Mouse (Mus musculus) liver, adult 2 months (tissue): ENCODE measurements around the gene Hist1h3g. TPM values are rescaled to one million over a fixed set of nuclear protein-coding genes. Genes with fewer than 3 reads are reported as not detected.
A peak's percentile ranks its signal among the peaks of the same experiment; 100 is the strongest.

Source experiments
- DNase-seq: peaks from one replicate; pipeline ENCODE4 v3.0.0-alpha.2; 2011; ENCODE audit warnings: low read depth, low spot score; ENCODE audit errors: extremely low read depth
- H3K27ac ChIP-seq: fragments of 200-500 bp; replicated peaks from 2 replicates; pipeline ENCODE4 v1.5.1; 2012; ENCODE audit warnings: low read depth, mild to moderate bottlenecking, control low read depth, inconsistent platforms, low read length; ENCODE audit not compliant: insufficient read depth
- H3K27me3 ChIP-seq: fragments of 200-500 bp; 2 replicates; pipeline ENCODE4 v1.6.1; 2012; ENCODE audit warnings: mild to moderate bottlenecking, moderate library complexity, low read length, inconsistent platforms; ENCODE audit not compliant: control insufficient read depth, insufficient read depth
- H3K36me3 ChIP-seq: fragments of 200-500 bp; 2 replicates; pipeline ENCODE4 v1.6.1; 2012; ENCODE audit warnings: low read length, inconsistent platforms; ENCODE audit not compliant: control insufficient read depth, insufficient read depth
- H3K4me1 ChIP-seq: fragments of 200-500 bp; 2 replicates; pipeline ENCODE4 v1.6.1; 2011; ENCODE audit warnings: low read length; ENCODE audit not compliant: control insufficient read depth, insufficient read depth
- H3K4me3 ChIP-seq: fragments of 200-500 bp; 2 replicates; pipeline ENCODE4 v1.5.1; 2011; ENCODE audit warnings: low read depth, mild to moderate bottlenecking, control low read depth, low read length, moderate library complexity; ENCODE audit not compliant: insufficient read depth
- H3K79me2 ChIP-seq: fragments of 200-500 bp; 2 replicates; pipeline ENCODE4 v1.6.1; 2012; ENCODE audit warnings: inconsistent platforms, mild to moderate bottlenecking, low read length, moderate library complexity; ENCODE audit not compliant: control insufficient read depth, insufficient read depth
- H3K9ac ChIP-seq: fragments of 200-500 bp; 2 replicates; pipeline ENCODE4 v1.6.1; 2012; ENCODE audit warnings: low read depth, mild to moderate bottlenecking, control low read depth, inconsistent platforms, low read length
- CTCF ChIP-seq: fragments of 200-500 bp; IDR thresholded peaks from 2 replicates; pipeline ENCODE4 v1.5.1; 2011; ENCODE audit warnings: low read depth, low read length, control low read depth
- POLR2A ChIP-seq: fragments of 200-500 bp; IDR thresholded peaks from 2 replicates; pipeline ENCODE4 v1.6.1; 2011; ENCODE audit warnings: low read length, control low read depth; ENCODE audit not compliant: insufficient read depth; ENCODE audit errors: extremely low read depth
- WGBS: fragments of 180-500 bp; shearing (Covaris S2); methylation state at CpG from one replicate; pipeline ENCODE4 v1.1.7; 2018; 5-methylcytosine and 5-hydroxymethylcytosine counted together
- polyA plus RNA-seq: library from polyadenylated mRNA; depleted of rRNA; stranded (reverse); fragments of >200 nt; gene quantifications from 2 replicates; pipeline ENCODE4 v1.2.3, GENCODE M21; 2012; rRNA removed
- total RNA-seq: library from RNA; depleted of rRNA; stranded (reverse); fragments of >200 nt; gene quantifications from 2 replicates; pipeline ENCODE4 v1.2.3, GENCODE M21; 2014; rRNA removed

Hist1h3g gene
- total and polyA plus RNA-seq, 2 experiments, result 0.26 to 5.6 TPM

DNA sequence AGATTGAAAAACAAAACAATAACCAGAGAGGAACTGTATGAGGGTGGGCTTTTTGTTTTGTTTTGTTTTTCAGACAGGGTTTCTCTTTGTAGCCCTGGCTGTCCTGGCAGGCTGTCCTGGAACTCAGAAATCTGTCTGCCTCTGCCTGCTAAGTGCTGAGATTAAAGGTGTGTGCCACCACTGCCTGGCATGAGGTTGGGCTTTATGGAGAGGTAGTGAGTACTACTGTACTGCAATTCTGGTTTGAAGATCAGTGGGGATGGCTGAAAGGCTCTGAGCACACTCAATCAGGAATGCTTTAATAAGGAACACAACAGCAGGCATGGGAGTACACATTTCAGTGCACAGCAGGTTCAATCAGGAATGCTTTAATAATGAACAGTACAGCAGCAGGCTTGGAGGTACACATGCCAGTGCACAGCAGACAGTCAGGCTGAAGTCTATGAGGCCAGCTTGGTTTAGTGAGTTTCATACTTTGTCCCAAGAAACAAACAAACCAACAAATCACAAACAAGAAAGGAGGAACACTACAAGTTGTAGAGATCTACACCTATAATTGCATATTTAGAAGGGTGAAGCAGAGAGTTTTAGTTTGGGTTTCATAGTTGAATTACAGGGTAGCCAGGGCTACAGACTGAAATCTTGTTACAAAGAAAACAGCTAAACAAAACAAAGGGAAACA lies 48.3 kb downstream of the Hist1h3g start:
- Histone ChIP-seq H3K4me3 (no peak overlapping the region), H3K27ac (no peak overlapping the region; the same call in 1 of the 2 replicates), H3K27me3 (no peaks in the 10 kb centered on the region)

DNA sequence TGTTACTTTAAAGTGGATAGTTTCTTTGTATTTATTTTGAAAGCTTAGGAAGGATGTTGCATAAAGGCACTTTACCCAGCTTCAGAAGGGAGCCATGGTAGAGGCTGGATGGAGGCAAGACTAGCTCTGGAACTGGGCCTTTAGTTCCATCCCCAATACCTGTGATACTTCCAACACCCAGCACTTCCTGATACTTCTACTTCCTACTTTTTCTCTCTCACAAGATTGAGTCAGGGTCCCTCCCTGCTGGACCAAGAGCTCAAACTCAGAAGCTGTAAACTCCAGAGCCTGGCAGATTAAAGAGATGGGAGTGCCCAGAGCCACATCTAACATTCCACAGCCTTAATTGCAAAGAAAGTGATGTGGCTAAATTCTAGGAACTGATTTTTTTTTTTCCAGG lies 49.1 kb downstream of the Hist1h3g start:
- no peak for DNase-seq
- Histone ChIP-seq H3K27ac (peak overlapping the region; percentile 50), H3K36me3 (no peaks in the 10 kb centered on the region), H3K79me2 (no peaks in the 10 kb centered on the region), H3K9ac (no peak overlapping the region), H3K27me3 (no peaks in the 10 kb centered on the region), H3K4me3 (no peak overlapping the region), H3K4me1 (peaks cover 11% of the 10 kb centered on the region; the same call in 1 of the 2 replicates)
- TF ChIP-seq CTCF, result no peak
- no peak for TF ChIP-seq POLR2A

More for the DNA sequence above, 48.3 kb downstream of the Hist1h3g start:
- no peak for TF ChIP-seq CTCF
- TF ChIP-seq POLR2A, result no peak
- H3K4me1 ChIP-seq, result peaks cover 11% of the 10 kb centered on the region; the same call in 1 of the 2 replicates
- DNase-seq, result no peak
- no peak overlapping the region for H3K9ac ChIP-seq
- no peaks in the 10 kb centered on the region for H3K79me2 ChIP-seq
- H3K36me3 ChIP-seq, result no peaks in the 10 kb centered on the region

DNA sequence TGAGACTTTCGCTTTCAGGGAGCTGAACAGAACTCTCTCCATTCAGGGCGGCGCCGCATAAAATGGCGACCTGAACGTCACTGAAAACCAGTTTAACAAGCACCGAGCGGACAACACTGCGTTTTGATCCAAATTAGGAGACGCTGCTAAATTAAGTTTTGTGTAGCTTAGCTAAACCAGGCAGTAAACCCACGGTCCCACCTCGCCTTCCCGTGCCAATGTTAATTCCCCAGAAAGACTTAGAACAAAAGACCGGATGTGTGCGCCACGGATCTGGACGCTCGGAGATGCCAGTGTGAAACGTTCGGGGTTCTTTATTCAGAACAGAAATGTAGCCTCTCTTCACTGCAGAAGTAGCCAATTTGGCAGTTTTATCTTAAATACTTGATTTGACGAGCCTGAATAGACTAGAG lies 49.8 kb downstream of the Hist1h3g start:
- TF ChIP-seq POLR2A, result no peak
- TF ChIP-seq CTCF, result no peak
- H3K4me3 ChIP-seq, result peak overlapping the region; percentile 43
- WGBS, result under 1% methylated on average over 21 of the region's 21 CpGs
- DNase-seq, result peak; percentile 62
- no peaks in the 10 kb centered on the region for H3K36me3 ChIP-seq
- no peaks in the 10 kb centered on the region for H3K27me3 ChIP-seq
- H3K27ac ChIP-seq, result peak overlapping the region; percentile 32
- no peaks in the 10 kb centered on the region for H3K79me2 ChIP-seq
- H3K9ac ChIP-seq, result peak overlapping the region; percentile 54
- H3K4me1 ChIP-seq, result peaks cover 11% of the 10 kb centered on the region; the same call in 1 of the 2 replicates

Other genes starting within 250 kb of the Hist1h3g start
Only the 30 nearest of the 34 such genes appear.
- gene Zfp322a, start 166.2 kb upstream of the Hist1h3g start, total RNA-seq, result 8.1 and 9.7 TPM in 2 replicates
- 0.60 and 1.3 TPM in 2 replicates for gene Zfp322a, start 166.2 kb upstream of the Hist1h3g start, polyA plus RNA-seq
- 3.5 and 3.7 TPM in 2 replicates for gene Abt1, start 111.6 kb upstream of the Hist1h3g start, total RNA-seq
- 2.1 TPM in 2 replicates for gene Abt1, start 111.6 kb upstream of the Hist1h3g start, polyA plus RNA-seq
- gene Btn1a1, start 69.5 kb upstream of the Hist1h3g start, total RNA-seq, result not detected in 2 replicates
- not detected in 2 replicates for gene Btn1a1, start 69.5 kb upstream of the Hist1h3g start, polyA plus RNA-seq
- not detected in 2 replicates for gene Btn2a2, start 46.6 kb upstream of the Hist1h3g start, total RNA-seq
- gene Btn2a2, start 46.6 kb upstream of the Hist1h3g start, polyA plus RNA-seq, result not detected in 2 replicates
- gene Hist1h4h, start 4.4 kb upstream of the Hist1h3g start, total RNA-seq, result 706 and 873 TPM in 2 replicates
- 8.5 and 26.7 TPM in 2 replicates for gene Hist1h4h, start 4.4 kb upstream of the Hist1h3g start, polyA plus RNA-seq
- 9.2 and 13.4 TPM in 2 replicates for gene Hist1h2af, start 1.5 kb upstream of the Hist1h3g start, total RNA-seq
- gene Hist1h2af, start 1.5 kb upstream of the Hist1h3g start, polyA plus RNA-seq, result 2.1 and 2.9 TPM in 2 replicates
- 1.3 and 1.5 TPM in 2 replicates for gene Hist1h2bh, start 8.0 kb downstream of the Hist1h3g start, total RNA-seq
- 0.07 and 0.09 TPM in 2 replicates for gene Hist1h2bh, start 8.0 kb downstream of the Hist1h3g start, polyA plus RNA-seq
- gene Hist1h3f, start 8.6 kb downstream of the Hist1h3g start, total RNA-seq, result 11.1 and 14.2 TPM in 2 replicates
- 0.29 and 0.30 TPM in 2 replicates for gene Hist1h3f, start 8.6 kb downstream of the Hist1h3g start, polyA plus RNA-seq
- gene Hist1h4f, start 16.2 kb downstream of the Hist1h3g start, total RNA-seq, result 77.8 and 101 TPM in 2 replicates
- gene Hist1h4f, start 16.2 kb downstream of the Hist1h3g start, polyA plus RNA-seq, result 0.97 TPM in 1 of 2 replicates, not detected in the other
- gene Hist1h1d, start 17.8 kb downstream of the Hist1h3g start, total RNA-seq, result 2.5 and 3.0 TPM in 2 replicates
- 0.02 and 0.12 TPM in 2 replicates for gene Hist1h1d, start 17.8 kb downstream of the Hist1h3g start, polyA plus RNA-seq
- gene Hist1h3e, start 26.9 kb downstream of the Hist1h3g start, total RNA-seq, result 19.9 and 26.8 TPM in 2 replicates
- 2.1 and 2.6 TPM in 2 replicates for gene Hist1h3e, start 26.9 kb downstream of the Hist1h3g start, polyA plus RNA-seq
- gene Hist1h2ae, start 35.8 kb downstream of the Hist1h3g start, total RNA-seq, result 2.8 and 6.6 TPM in 2 replicates
- 0.57 TPM in 2 replicates for gene Hist1h2ae, start 35.8 kb downstream of the Hist1h3g start, polyA plus RNA-seq
- gene Hist1h2bg, start 36.0 kb downstream of the Hist1h3g start, total RNA-seq, result 37.2 and 44.6 TPM in 2 replicates
- 4.0 and 4.4 TPM in 2 replicates for gene Hist1h2bg, start 36.0 kb downstream of the Hist1h3g start, polyA plus RNA-seq
- gene Hist1h2bf, start 38.8 kb downstream of the Hist1h3g start, total RNA-seq, result 4.6 and 5.4 TPM in 2 replicates
- gene Hist1h2bf, start 38.8 kb downstream of the Hist1h3g start, polyA plus RNA-seq, result 0.39 TPM in 1 of 2 replicates, not detected in the other
- 5.4 and 11.5 TPM in 2 replicates for gene Hist1h2ad, start 39.0 kb downstream of the Hist1h3g start, total RNA-seq
- 1.1 TPM in 1 of 2 replicates, not detected in the other for gene Hist1h2ad, start 39.0 kb downstream of the Hist1h3g start, polyA plus RNA-seq
- 3.4 and 5.9 TPM in 2 replicates for gene Hist1h3d, start 40.3 kb downstream of the Hist1h3g start, total RNA-seq
- 0.48 and 0.87 TPM in 2 replicates for gene Hist1h3d, start 40.3 kb downstream of the Hist1h3g start, polyA plus RNA-seq
- 162 and 174 TPM in 2 replicates for gene Hist1h4d, start 46.2 kb downstream of the Hist1h3g start, total RNA-seq
- 2.1 and 2.8 TPM in 2 replicates for gene Hist1h4d, start 46.2 kb downstream of the Hist1h3g start, polyA plus RNA-seq
- 5.4 and 6.6 TPM in 2 replicates for gene Hist1h2be, start 85.7 kb downstream of the Hist1h3g start, total RNA-seq
- gene Hist1h2be, start 85.7 kb downstream of the Hist1h3g start, polyA plus RNA-seq, result 0.28 and 0.60 TPM in 2 replicates
- 22.0 and 27.0 TPM in 2 replicates for gene Hist1h1e, start 87.1 kb downstream of the Hist1h3g start, total RNA-seq
- gene Hist1h1e, start 87.1 kb downstream of the Hist1h3g start, polyA plus RNA-seq, result 0.73 and 0.77 TPM in 2 replicates
- 4.9 and 6.2 TPM in 2 replicates for gene Hist1h2ac, start 148.5 kb downstream of the Hist1h3g start, total RNA-seq
- 0.12 and 0.22 TPM in 2 replicates for gene Hist1h2ac, start 148.5 kb downstream of the Hist1h3g start, polyA plus RNA-seq
- gene Hist1h2bc, start 148.8 kb downstream of the Hist1h3g start, total RNA-seq, result 228 and 265 TPM in 2 replicates
- 312 and 443 TPM in 2 replicates for gene Hist1h2bc, start 148.8 kb downstream of the Hist1h3g start, polyA plus RNA-seq
- not detected in 2 replicates for gene Hist1h1t, start 160.4 kb downstream of the Hist1h3g start, total RNA-seq
- not detected in 2 replicates for gene Hist1h1t, start 160.4 kb downstream of the Hist1h3g start, polyA plus RNA-seq
- gene Hist1h4c, start 163.0 kb downstream of the Hist1h3g start, total RNA-seq, result 190 and 256 TPM in 2 replicates
- 0.95 and 3.1 TPM in 2 replicates for gene Hist1h4c, start 163.0 kb downstream of the Hist1h3g start, polyA plus RNA-seq
- 30.4 and 35.3 TPM in 2 replicates for gene Hfe, start 175.4 kb downstream of the Hist1h3g start, total RNA-seq
- gene Hfe, start 175.4 kb downstream of the Hist1h3g start, polyA plus RNA-seq, result 32.6 and 40.9 TPM in 2 replicates
- gene Hist1h1c, start 203.4 kb downstream of the Hist1h3g start, total RNA-seq, result 43.6 and 68.1 TPM in 2 replicates
- 20.9 and 31.6 TPM in 2 replicates for gene Hist1h1c, start 203.4 kb downstream of the Hist1h3g start, polyA plus RNA-seq
- 8.0 and 24.1 TPM in 2 replicates for gene Hist1h3c, start 210.2 kb downstream of the Hist1h3g start, total RNA-seq
- 0.20 and 0.27 TPM in 2 replicates for gene Hist1h3c, start 210.2 kb downstream of the Hist1h3g start, polyA plus RNA-seq
- 41.9 and 75.6 TPM in 2 replicates for gene Hist1h2bb, start 211.3 kb downstream of the Hist1h3g start, total RNA-seq
- gene Hist1h2bb, start 211.3 kb downstream of the Hist1h3g start, polyA plus RNA-seq, result 0.41 and 0.55 TPM in 2 replicates
- 19.4 and 55.8 TPM in 2 replicates for gene Hist1h2ab, start 215.7 kb downstream of the Hist1h3g start, total RNA-seq
- gene Hist1h2ab, start 215.7 kb downstream of the Hist1h3g start, polyA plus RNA-seq, result 0.45 and 1.0 TPM in 2 replicates
- 15.2 and 31.1 TPM in 2 replicates for gene Hist1h3b, start 216.8 kb downstream of the Hist1h3g start, total RNA-seq
- gene Hist1h3b, start 216.8 kb downstream of the Hist1h3g start, polyA plus RNA-seq, result 0.23 and 0.58 TPM in 2 replicates
- 62.4 and 63.4 TPM in 2 replicates for gene Hist1h4b, start 221.6 kb downstream of the Hist1h3g start, total RNA-seq
- 1.2 TPM in 1 of 2 replicates, not detected in the other for gene Hist1h4b, start 221.6 kb downstream of the Hist1h3g start, polyA plus RNA-seq